Mouse (Mus musculus): ENCODE measurements around the gene Zfp740. TPM values are rescaled to one million over a fixed set of nuclear protein-coding genes. Genes with fewer than 3 reads are reported as not detected.
A peak's percentile ranks its signal among the peaks of the same experiment; 100 is the strongest.
"Not testable (repeated sequence)": the region's sequence is repeated elsewhere in the genome, so short reads cannot be mapped to it uniquely, and the experiment has no call there.

Zfp740 gene
- polyA plus RNA-seq, 1 experiment from 2014 or later, result 71.7 TPM

DNA sequence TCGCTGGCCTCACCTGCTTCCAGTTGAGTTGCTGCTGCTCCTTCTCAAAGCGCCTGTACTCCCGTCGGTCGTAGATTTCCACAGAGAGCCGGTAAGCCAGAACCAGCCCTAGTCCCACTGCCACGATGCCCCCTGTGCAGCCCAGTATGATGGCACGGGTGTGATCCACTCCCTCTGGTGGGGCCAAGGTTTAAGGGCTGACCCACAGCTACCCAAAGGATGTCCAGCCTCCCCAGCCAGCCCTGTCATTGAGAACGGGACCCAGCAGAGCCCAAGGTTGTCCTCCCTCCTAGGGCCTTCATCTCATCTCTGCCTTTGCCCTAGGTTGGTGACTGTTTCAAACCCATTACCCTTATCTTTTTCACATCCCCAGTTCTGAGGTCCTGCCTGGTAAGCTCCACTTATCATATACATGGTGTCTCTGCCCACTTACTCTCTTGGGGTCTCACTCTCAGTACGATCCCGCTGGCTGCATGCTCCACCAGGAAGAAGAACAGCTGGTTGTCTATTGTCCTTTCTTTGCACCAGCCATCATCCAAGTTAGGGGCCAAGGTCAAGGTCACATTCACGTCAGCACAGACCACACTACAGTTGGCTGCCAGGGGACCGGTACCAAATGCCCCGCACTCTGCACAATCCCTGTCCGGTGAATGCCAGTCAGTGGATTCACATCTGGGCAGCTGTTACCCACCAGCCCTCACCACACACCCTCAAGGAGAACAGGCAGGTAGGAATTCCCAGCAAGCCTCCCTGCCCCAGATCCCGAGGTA, 13.6 kb downstream of the Zfp740 start:
- H3K9ac ChIP-seq, result no peak overlapping the region
- peaks cover 54% of the 10 kb centered on the region for H3K36me3 ChIP-seq
- no peak for ATAC-seq (ENCODE audit: low FRiP score)

DNA sequence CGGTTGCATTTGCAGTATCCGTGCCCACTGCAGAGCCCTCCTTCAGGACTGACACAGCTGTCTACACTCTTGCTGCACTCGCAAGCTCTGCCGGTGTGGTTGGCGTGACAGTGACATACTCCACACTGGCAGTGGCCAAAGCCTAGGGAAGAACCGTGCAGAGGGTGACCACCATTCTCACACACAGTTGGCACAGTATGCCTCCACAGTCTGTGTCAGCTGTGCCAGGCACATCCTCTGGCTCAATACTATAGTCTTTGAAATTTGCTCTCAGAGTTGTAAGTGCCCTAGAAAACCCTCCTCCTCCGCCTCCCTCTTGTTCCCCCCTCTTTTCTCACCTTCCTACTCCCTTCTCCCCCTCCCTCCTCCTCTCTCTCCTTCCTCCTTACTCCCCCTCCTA, 14.3 kb downstream of the Zfp740 start:
- WGBS, result 88% methylated on average over 7 of the region's 7 CpGs

More for the DNA sequence above, 13.6 kb downstream of the Zfp740 start:
- Histone ChIP-seq H3K27ac (no peak overlapping the region), H3K4me3 (no peak overlapping the region), H3K9me3 (no peaks in the 10 kb centered on the region), H3K4me2 (no peak overlapping the region), H3K4me1 (replicated peaks) (no peaks in the 10 kb centered on the region), H3K27me3 (no peaks in the 10 kb centered on the region)
- 83% methylated on average over 16 of the region's 16 CpGs for WGBS

DNA sequence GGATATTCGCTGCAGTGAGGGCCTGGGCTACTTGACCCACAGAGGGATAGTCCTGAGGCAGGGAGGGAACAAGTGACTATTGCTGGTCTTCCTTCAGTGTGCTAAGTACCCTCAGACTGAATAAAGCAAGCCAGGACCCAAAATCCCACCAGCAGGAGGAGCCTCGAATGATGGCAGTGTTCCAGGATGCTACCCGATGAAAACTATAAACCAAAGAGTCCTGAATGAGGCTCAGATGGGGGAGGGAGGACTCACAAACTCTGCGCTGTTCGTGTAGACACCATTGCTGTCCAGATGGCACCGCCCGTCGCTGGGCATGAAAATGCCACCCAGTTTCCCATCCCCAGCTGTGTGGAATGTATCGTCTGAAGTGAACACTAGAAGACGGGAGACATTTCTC, 19.3 kb downstream of the Zfp740 start:
- ATAC-seq (ENCODE audit: low FRiP score), result no peak
- H3K4me2 ChIP-seq, result no peak overlapping the region
- no peak overlapping the region for H3K9ac ChIP-seq
- H3K27ac ChIP-seq, result no peak overlapping the region
- H3K4me3 ChIP-seq, result no peak overlapping the region
- WGBS, result 56% methylated on average over 10 of the region's 10 CpGs
- peaks cover 13% of the 10 kb centered on the region for H3K4me1 ChIP-seq (replicated peaks)
- H3K9me3 ChIP-seq, result no peaks in the 10 kb centered on the region
- H3K36me3 ChIP-seq, result peaks cover under 1% of the 10 kb centered on the region; the same call in 1 of the 2 replicates
- peaks cover 35% of the 10 kb centered on the region for H3K27me3 ChIP-seq

More for the DNA sequence above, 14.3 kb downstream of the Zfp740 start:
- Histone ChIP-seq H3K9ac (no peak overlapping the region), H3K27ac (no peak overlapping the region), H3K27me3 (peaks cover 5% of the 10 kb centered on the region; the same call in 1 of the 2 replicates), H3K4me3 (no peak overlapping the region), H3K36me3 (peaks cover 47% of the 10 kb centered on the region), H3K9me3 (no peaks in the 10 kb centered on the region), H3K4me2 (no peak overlapping the region), H3K4me1 (replicated peaks) (no peaks in the 10 kb centered on the region)
- ATAC-seq (ENCODE audit: low FRiP score), result no peak

DNA sequence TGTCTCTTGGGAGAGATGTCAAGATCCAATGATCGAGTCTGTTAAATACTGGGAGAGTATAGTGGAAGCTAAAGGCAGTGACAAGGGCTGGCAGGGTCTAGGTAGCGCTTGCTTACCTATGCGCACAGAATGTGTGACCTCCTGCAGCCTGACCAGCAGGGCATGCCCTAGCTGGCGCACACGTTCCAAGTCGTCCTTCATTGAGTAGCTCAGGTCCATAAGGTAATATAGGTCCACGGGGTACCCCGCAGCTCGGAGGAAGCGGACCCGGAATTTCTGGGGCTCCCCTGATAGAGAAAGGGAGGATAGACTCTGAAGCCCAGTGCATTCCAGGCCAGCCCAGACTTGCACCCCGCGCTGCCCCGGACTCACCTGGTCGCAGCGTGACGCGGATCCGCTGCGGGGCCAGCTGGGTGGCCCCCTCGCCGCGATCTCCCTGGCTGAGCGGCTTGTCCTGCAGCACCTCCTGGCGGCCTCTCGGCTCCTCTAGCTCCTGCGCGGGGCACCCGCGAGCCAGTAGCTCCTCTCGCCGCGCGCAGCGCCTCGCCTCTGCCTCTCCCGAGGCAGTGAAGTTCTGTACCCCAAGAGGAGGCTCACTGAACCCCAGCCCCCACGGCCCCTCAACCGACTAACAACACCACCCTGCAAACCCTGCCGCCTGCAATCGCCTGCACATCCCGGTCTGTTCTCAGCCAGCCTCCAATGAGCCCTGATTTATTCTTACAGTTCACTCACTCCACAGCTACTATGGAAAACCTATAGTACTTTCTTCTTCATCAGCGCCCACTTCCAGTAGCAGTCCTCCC, 21.3 kb downstream of the Zfp740 start:
- H3K36me3 ChIP-seq, result no peaks in the 10 kb centered on the region
- 3% methylated on average over 43 of the region's 43 CpGs for WGBS

DNA sequence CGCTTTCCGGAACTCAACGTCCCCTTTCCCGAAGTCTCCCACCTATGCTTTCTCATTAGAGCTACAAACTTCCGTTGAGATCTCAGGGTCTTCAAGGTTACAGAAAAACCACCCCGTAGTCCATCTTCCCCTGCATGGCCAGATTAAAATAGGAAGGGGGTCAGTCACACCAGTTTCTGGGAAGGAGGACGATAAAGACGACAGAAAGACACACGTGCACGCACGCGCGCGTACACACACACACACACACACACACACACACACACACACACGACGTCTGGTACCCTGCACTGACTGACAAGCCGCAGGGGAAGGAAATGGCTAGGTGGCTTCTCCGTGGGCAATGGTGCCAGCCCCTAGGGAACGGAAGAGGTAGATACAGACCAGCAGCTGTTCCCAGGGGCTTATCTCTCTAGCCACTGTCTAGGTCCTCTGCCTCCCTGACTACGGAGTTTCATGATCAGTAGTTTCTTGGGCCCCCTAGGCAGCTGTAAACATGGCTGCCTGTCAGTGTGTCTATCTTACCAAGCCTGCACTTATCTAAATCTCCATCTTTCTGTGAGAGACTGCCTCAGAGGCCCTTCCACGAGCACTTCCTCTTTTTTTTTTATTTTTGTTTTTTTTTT, 22.1 kb downstream of the Zfp740 start:
- ATAC-seq (ENCODE audit: low FRiP score), result no peak; the same call in 1 of the 2 replicates
- H3K27me3 ChIP-seq, result peaks cover 38% of the 10 kb centered on the region
- no peak overlapping the region for H3K27ac ChIP-seq
- H3K4me3 ChIP-seq, result peak overlapping the region; percentile 44
- peaks cover 13% of the 10 kb centered on the region for H3K4me1 ChIP-seq (replicated peaks)
- peak overlapping the region; percentile 67; the same call in 1 of the 2 replicates for H3K9ac ChIP-seq
- WGBS, result 23% methylated on average over 21 of the region's 21 CpGs
- H3K9me3 ChIP-seq, result no peaks in the 10 kb centered on the region
- peak overlapping the region; percentile 71 for H3K4me2 ChIP-seq
- no peaks in the 10 kb centered on the region for H3K36me3 ChIP-seq

More for the DNA sequence above, 21.3 kb downstream of the Zfp740 start:
- Histone ChIP-seq H3K4me1 (replicated peaks) (peaks cover 13% of the 10 kb centered on the region), H3K9me3 (no peaks in the 10 kb centered on the region), H3K27me3 (peaks cover 38% of the 10 kb centered on the region), H3K27ac (no peak overlapping the region), H3K4me2 (peak overlapping the region; percentile 71), H3K4me3 (peak overlapping the region; percentile 44), H3K9ac (peak overlapping the region; percentile 67)
- peak; percentile 80 for ATAC-seq (ENCODE audit: low FRiP score)

DNA sequence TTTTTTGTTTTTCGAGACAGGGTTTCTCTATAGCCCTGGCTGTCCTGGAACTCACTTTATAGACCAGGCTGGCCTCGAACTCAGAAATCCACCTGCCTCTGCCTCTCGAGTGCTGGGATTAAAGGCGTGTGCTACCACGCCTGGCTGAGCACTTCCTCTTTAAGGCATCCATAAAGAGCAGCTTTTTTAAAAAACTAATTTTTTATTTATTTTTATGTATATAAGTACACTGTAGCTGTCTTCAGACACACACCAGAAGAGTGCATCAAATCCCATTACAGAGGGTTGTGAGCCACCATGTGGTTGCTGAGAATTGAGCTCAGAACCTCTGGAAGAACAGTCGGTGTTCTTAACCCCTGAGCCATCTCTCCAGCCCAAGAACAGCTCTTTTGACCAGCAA, 22.6 kb downstream of the Zfp740 start:
- H3K27ac ChIP-seq; H3K36me3 ChIP-seq; H3K4me3 ChIP-seq; H3K9ac ChIP-seq; ATAC-seq (ENCODE audit: low FRiP score); H3K4me2 ChIP-seq; H3K9me3 ChIP-seq: not testable (repeated sequence)
- H3K4me1 ChIP-seq (replicated peaks), result peaks cover 13% of the 10 kb centered on the region
- 78% methylated on average over 6 of the region's 6 CpGs for WGBS
- peaks cover 38% of the 10 kb centered on the region for H3K27me3 ChIP-seq

DNA sequence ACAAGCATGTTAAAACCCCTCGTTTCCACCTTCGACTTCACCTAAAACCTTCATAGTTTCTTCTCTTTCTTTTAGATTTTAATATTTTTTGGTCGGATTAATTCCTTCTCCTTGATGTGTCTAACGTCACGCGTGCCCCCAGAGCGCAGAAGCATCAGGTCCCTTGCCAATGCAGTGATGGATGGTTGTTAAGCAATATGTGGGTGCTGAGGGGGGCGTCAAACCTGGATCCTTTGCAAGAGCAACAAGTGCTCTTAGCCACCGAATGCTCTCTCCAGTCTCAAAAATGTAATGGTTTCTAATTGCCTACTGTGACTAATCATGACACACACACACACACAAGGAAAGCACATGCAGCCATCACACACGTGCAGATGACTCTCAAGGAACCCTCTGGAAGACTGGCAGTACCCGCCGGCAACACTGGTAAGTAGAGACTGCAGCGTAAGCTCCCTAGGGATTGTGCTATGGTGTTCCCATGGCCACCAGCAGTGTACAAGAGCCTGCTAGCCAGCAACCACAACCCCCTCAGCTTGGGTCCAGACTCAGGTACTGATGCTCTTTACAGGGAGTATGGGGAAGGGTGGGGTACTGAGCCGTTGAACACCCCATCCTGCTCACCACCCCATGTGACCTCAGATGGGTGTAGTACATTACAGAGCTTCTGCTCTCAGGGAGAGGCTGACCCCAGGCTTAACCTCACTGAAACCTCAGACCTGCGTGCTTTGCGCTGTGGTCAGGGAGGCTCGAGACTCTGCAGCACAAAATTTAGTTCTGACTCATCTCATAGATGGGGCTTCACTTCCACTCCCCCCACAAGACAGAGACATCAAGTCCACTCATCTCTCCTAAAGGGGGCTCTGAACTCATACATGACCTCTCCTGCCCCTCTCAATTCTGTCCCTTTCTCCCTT, 27.6 kb downstream of the Zfp740 start:
- Histone ChIP-seq H3K9me3 (no peaks in the 10 kb centered on the region), H3K27me3 (0 out of 2 replicates have a peak, but pooled peaks cover 3% of the 10 kb centered on the region), H3K4me3 (no peak overlapping the region), H3K4me1 (replicated peaks) (peaks cover 9% of the 10 kb centered on the region), H3K36me3 (no peaks in the 10 kb centered on the region), H3K4me2 (no peak overlapping the region), H3K27ac (no peak overlapping the region), H3K9ac (no peak overlapping the region)
- WGBS, result 87% methylated on average over 17 of the region's 17 CpGs
- ATAC-seq (ENCODE audit: low FRiP score), result no peak

DNA sequence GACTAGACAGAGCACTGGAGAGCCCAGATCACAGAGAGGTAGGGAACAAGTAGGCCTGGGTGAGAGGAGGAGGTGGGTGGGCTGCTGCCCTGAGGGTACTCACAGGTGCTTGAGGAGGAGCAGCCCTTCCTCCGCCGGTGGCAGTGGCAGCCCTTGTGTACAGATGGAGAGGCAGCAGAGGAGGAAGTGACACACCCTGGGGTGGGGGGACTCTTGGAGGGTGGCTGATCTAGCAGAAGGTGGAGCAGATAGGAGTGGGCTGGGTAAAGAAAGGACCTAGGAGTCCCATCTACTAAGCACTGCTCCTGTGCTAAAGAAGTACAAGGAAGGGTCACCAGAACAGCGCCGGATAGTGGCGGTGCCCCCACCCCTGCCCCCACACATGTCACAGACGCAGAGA, 28.7 kb downstream of the Zfp740 start, which contains the start of gene Itgb7:
TSS of gene Itgb7 (minus strand) at position 197 of the 400 bp plus-strand sequence.
- H3K4me1 ChIP-seq (replicated peaks), result peaks cover 9% of the 10 kb centered on the region
- no peak within 1 kb of the TSS for H3K4me2 ChIP-seq
- H3K36me3 ChIP-seq, result no peaks in the 10 kb centered on the region
- no peak within 1 kb of the TSS for H3K27ac ChIP-seq
- no peaks in the 10 kb centered on the region for H3K9me3 ChIP-seq
- 0 out of 2 replicates have a peak, but pooled peaks cover 3% of the 10 kb centered on the region for H3K27me3 ChIP-seq
- H3K4me3 ChIP-seq, result no peak within 1 kb of the TSS
- no peak for ATAC-seq (ENCODE audit: low FRiP score)
- 47% methylated on average over 6 of the region's 6 CpGs for WGBS
- H3K9ac ChIP-seq, result no peak within 1 kb of the TSS

DNA sequence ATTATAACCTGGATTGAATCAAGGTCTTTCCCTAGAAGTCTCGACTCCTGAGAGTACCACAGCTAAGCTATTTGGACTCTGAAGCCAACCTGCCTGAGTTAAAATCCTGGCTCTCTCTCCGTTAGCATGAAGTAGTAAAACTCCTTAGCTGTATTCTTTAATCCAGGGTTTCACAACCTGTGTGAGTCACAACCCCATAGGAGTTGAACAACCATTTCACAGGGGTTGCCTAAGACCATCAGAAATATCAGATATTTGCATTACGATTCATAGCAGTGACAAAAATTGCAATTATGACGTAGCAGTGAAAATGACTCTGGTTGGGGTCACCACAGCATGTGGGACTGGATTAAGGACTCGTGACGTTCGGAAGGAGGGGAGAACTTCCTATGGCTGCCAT, 29.7 kb downstream of the Zfp740 start:
- Histone ChIP-seq H3K27me3 (0 out of 2 replicates have a peak, but pooled peaks cover under 1% of the 10 kb centered on the region), H3K9me3 (no peaks in the 10 kb centered on the region), H3K4me3 (no peak overlapping the region), H3K4me2 (no peak overlapping the region), H3K9ac (no peak overlapping the region), H3K4me1 (replicated peaks) (peaks cover 9% of the 10 kb centered on the region), H3K27ac (no peak overlapping the region), H3K36me3 (no peaks in the 10 kb centered on the region)
- 89% methylated on average over 7 of the region's 7 CpGs for WGBS
- ATAC-seq (ENCODE audit: low FRiP score), result no peak

DNA sequence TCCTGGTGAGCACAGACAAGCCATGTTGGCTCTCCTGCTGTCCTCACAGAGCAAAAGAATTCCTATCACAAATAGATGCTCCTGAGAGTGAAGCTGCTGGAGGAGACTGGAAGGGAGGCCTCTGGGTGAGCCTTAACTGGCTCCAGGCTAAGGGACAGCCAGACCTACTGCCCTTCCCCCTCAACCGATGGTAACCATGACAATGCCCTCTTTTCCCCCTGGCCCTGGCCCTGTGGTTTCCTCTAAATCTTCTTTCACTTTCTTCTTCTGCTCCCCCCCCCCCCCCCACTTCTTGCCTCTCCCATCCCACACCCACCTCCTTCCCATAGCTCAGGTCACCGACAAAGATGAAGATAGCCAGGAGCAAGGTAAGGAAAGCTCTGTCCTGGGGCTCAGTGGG, 30.8 kb downstream of the Zfp740 start:
- no peak for ATAC-seq (ENCODE audit: low FRiP score)
- H3K9ac ChIP-seq, result no peak overlapping the region
- H3K4me2 ChIP-seq, result no peak overlapping the region
- H3K36me3 ChIP-seq, result no peaks in the 10 kb centered on the region
- H3K4me1 ChIP-seq (replicated peaks), result peaks cover 9% of the 10 kb centered on the region
- H3K9me3 ChIP-seq, result no peaks in the 10 kb centered on the region
- H3K27ac ChIP-seq, result no peak overlapping the region
- 28% methylated on average over 2 of the region's 2 CpGs for WGBS
- no peak overlapping the region for H3K4me3 ChIP-seq
- H3K27me3 ChIP-seq, result 0 out of 2 replicates have a peak, but pooled peaks cover 5% of the 10 kb centered on the region

DNA sequence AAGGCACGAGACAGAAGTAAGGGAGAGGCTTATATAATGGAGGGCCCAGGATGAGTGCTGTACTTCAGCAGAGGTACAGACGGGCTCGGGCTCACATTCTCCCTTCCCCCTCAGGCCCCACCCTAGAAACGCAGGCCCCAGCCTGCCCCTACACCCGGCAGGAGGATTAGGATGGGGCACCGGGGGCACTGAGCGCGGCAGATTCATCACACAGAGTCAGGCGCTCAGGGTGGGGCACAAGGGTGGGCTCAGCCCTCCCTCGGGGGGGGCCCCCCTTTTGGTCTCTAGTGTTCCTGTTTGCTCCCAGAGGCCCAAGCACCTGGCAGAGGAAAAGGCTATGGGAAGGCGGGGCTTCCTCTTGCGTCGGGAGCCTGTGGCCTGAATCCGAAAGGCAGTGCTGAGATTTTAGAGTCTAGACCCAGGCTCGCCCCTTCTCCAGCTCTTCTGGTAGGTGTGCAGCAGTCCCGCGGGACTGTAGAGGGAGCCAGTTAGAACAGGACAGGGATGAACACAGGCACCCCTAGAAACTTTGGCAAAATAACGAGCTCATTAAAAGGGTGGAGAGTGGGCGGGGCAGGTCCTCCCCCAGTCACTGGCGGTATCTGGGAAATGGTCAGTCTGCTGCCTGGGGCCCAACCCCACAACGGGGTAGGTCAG, 32.5 kb downstream of the Zfp740 start:
- H3K9ac ChIP-seq, result peak overlapping the region; percentile 35; the same call in 1 of the 2 replicates
- no peak for ATAC-seq (ENCODE audit: low FRiP score)

More for the DNA sequence above, 32.5 kb downstream of the Zfp740 start:
- Histone ChIP-seq H3K36me3 (no peaks in the 10 kb centered on the region), H3K4me2 (no peak overlapping the region), H3K27ac (no peak overlapping the region), H3K9me3 (no peaks in the 10 kb centered on the region), H3K27me3 (peaks cover 15% of the 10 kb centered on the region), H3K4me3 (no peak overlapping the region), H3K4me1 (replicated peaks) (peaks cover 9% of the 10 kb centered on the region)
- WGBS, result 31% methylated on average over 21 of the region's 21 CpGs

Data from hindbrain, embryonic 13.5 days (tissue).